Mouse (Mus musculus) lung, adult 2 months (tissue): ENCODE measurements around the gene Acta2.

Source experiments
- CTCF ChIP-seq: fragments of 200-500 bp; IDR thresholded peaks from 2 replicates; pipeline ENCODE4 v1.5.1; 2011; ENCODE audit warnings: mild to moderate bottlenecking, low read length, control low read depth; ENCODE audit not compliant: insufficient read depth
- POLR2A ChIP-seq: fragments of 200-500 bp; IDR thresholded peaks from 2 replicates; pipeline ENCODE4 v1.6.1; 2011; ENCODE audit warnings: low read depth, mild to moderate bottlenecking, control low read depth, low read length, borderline replicate concordance; ENCODE audit errors: extremely low read depth

DNA sequence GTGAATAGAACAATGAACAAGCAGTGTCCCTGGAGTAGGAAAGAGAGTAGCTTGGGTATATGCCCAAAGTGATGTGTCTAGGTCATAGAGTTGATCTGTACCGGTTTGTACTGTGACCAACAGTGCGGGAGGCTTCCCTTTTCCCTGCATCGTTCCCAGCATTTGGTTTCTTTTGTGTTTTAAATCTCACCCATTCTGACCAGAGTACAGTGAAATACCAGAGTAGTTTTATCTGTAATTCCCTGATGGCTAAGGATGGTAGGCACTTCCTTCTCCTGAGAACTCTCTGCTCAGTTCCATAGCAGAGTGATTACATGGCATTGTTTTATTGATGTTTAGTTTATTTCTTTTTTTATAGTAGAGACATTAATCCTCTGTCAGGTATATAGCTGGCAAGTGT, 32.6 kb downstream of the Acta2 start:
- TF ChIP-seq CTCF (no peak), POLR2A (no peak)
